Mouse (Mus musculus): Measurements from ENCODE around the gene Arid1b.

DNA sequence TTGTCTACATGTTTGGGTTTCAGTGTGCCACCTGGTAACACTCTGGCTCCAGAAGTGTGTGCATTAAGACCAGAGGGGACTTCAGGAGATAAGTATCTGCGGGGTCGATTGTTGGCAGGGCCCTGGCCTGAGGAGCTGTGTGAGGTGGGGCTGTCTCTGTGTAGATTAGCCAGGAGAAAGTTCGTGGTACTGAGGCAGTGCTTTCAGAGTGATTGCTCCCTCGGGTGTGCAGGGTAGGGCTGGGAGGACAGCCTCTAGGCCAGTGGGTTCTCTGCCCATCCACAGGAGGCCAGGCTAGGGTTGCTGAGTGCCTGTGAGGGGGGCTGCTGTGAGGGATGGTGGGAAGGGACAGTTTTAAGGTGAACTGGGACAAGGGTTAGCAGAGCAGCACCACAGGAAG is 63.2 kb downstream of the Arid1b start:
- no peak for TF ChIP-seq CTCF (conservative IDR thresholded peaks at IDR 0.05; ENCODE audit: low read length)
- TF ChIP-seq POU5F1 (IDR thresholded peaks at IDR 0.05; ENCODE audit: borderline replicate concordance, low read length), result no peak
- no peak for TF ChIP-seq NANOG (IDR thresholded peaks at IDR 0.05; ENCODE audit: borderline replicate concordance, low read length)

Data from E14TG2a.4 (cell line).